Mouse (Mus musculus): ENCODE results near the gene Khdc1a.
"Not testable (repeated sequence)": the region's sequence is repeated elsewhere in the genome, so short reads cannot be mapped to it uniquely, and the experiment has no call there.

Khdc1a gene

DNA sequence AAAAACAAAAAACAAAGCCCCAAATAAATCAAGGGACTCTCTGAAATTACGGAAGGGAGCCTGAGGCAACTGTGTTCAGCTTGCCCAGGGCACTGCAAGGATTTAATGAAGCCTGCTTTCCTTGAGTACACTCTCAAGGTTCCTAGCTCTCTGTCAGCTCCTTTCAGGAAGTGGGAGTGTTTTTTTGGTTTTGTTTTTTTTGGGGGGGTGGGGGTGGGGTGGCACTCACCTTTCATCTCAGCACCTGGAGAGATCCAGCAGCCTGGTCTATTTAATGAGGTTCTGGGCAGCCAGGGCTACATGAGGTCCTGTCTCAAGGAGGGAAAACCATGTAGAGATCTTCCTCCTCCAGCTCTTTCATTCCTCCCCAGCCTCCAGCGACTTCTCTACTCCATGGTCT, at the start of gene Khdc1a:
TSS of gene Khdc1a (plus strand) at position 301 of the 400 bp plus-strand sequence.
- no peak for DNase-seq

DNA sequence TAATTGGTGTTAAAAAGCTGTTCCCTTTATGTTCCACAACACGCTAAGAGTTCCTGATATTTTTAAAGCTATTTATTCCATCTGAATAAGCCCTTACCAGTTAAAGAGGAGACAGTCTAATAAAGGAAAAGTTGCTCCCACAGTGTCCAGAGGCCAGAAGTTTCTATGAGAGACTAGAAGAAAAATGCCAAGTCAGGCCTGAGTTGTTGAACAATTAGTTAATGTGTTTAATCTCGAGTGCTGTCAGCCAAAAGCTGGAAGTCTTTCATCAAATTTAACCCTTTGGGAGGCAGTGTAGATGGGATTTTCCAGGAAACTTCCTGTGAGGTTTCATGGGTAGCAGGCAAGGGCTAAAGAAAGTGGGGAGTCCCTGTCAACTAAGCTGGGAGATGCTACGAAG, 49.6 kb upstream of the Khdc1a start:
- DNase-seq, result no peak

DNA sequence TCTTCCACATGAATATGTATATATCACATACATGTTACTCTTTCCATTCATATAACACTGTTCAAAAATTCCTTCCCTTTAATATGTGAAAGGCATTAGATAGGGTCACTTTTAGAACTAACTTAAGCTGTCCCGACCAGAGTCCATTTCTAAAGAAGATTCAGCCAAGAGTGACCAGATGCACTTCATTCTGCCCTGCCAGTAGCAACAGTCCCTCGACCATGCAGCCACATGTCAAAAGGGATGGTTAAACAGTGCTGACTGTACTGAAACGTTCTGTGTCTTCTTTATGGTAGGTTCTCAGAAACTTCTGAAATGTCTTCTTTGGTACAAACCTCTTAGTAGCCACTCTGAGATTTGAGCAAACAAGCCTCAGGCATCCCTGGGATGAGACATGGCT, 47.8 kb upstream of the Khdc1a start:
- no peak for DNase-seq

DNA sequence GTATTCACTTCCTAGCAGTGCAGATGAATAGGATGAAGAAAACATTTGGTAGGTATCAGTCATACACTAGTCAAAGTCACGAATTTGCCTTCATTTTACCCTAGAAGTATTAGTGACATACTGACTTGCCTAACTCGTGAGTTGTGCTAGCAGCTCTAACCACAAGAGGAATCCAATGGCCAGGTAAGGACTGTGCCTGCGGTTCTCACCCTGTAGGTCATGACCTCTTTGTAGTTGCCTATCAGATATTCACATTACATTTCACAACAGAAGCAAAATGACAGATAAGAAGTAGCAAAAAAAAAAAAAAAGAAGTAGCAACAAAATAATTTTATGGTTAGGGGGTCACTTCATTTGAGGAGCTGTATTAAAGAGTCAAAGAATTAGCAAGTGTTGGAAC, 45.3 kb upstream of the Khdc1a start:
- no peak for DNase-seq

DNA sequence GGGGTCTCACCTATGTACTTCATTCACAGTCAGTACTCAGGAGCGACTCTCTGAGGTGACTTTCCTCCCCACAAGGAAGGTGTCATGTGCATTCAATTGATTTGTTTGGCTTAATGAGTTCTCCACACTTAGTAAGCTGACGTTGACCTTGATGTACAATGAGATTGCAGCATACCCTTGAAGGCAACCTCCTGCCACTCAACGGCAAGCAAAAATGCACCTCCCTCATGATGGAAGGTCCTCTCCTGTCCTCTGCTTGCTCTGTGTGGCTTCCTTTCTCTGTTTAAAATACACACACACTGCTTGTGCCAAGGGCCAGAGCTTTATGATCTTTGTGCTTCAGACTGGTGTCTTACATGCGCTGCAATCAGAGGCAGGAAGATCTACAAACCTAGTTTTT, 44.8 kb upstream of the Khdc1a start:
- no peak for DNase-seq

DNA sequence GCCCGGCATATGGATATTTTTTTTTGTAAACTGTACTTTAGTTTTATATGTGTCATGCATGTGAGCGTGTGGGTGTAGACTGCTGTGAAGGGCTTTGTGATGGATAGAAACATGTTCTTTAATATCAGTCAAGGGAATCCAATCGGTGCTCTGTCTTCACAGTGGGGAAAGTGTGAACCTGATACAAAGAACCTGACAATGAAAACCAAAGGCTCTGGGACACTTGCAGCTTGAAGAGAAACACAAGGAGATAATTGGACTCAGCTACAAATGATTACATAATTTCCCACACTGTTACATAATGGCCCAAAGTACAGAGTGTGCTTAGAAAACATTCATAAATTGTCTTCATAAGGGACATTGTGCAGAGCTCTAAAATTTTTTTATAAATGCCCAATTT, 44.0 kb upstream of the Khdc1a start:
- DNase-seq, result no peak

DNA sequence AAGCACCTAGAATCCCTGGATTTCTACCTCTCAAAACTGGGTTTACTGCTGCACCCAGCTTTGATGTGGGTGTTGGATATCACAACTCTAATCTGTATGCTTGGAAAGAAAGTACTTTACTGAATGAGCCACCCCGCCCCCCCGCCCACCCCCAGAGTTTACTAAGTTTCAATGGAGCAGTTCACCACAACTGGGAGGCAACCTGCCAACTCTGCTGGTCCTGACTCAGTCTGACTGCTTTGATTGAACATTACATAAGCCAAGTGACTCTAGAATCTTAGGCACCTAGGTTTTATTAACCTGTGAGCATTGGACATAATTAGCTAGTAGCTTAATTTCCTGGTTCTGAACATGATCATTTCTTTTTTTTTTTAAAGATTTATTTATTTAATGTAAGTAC, 35.1 kb upstream of the Khdc1a start:
- DNase-seq, result no peak

DNA sequence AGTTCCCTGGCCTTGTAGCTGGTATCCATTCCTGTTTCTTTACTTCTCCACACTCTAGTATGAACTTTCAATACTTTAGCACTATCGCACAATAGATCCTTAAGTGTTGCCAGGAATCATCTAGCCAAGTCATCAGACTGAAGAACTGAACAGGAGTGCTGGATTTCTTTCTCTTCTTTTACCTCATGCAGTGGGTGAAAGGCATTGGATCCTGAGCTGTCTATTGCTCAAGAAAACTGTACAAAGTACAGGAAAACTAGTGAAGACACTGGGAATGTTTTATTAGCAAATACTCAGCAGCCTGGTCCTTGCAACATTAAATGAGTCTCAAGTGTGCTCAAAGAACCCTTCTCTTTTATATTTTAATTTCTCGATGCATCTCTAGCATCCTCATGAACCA, 33.7 kb upstream of the Khdc1a start:
- DNase-seq, result no peak

DNA sequence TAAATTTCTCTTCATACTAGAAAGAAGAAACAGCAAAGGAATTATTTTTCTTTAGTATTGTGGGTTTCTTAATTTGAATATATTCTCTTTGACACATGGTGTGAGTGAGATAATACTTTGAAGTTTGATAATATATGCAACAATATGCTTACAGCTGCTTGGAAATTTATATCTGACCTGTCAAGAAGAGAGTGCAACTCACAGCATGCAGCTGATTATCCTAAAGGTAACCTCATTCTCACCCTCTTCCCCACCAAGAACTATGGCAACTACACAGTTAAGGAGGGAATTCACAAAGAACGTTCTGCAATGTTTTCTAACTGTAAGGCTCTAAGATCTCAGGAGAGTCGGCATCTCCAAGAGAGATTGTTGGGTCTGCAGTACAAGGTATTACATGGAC, 33.1 kb upstream of the Khdc1a start:
- no peak for DNase-seq

DNA sequence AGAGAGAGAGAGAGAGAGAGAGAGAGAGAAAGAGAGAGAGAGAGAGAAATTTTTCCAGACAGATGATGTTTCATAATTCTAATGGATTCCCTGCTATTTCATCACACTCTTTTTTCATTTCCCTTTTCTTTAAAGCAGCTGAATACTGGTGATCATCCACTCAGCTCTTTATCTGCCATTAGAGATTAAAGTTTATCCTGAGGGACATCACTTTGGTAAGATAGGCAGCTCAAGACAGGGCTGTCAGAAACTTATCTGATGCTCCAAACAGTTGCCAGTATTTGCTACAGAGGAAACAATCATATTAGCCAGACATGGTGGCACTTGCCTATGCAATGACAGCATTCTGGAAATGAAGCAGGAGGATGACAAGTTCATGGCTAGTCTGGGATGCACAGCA, 31.2 kb upstream of the Khdc1a start:
- no peak for DNase-seq

DNA sequence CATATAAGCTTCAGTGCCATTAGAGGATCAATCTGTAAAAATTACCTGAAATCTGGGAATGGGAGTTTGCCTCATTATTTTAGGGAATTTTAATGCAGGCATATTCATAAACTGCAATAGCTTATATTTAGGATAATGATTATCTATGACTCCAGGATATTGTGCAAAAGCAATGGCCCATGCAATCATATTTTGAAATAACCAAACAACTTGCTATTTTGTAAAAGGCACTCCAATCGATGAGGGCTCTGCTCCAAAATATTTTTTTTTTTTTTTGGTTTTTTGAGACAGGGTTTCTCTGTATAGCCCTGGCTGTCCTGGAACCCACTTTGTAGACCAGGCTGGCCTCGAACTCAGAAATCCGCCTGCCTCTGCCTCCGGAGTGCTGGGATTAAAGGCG, 29.2 kb upstream of the Khdc1a start:
- DNase-seq, result not testable (repeated sequence)

DNA sequence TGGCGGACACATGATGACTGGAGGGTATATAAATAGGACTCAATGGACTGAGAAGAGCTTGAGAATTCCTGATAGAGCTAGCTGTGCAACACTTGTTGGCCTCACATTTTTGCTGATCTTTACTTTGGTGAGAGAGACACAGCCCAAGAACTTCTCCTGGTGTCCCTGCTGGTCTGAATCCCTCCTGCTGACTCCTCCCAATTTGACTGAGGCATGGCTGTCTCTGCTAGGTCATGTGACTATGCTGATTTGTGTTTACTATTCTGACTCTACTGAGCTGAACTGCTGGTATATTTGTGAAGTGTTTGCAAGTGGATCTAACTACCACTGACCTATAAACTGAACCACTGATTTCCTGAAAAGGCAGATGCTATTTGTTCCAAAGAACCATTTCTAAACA, 27.8 kb upstream of the Khdc1a start:
- no peak for DNase-seq

DNA sequence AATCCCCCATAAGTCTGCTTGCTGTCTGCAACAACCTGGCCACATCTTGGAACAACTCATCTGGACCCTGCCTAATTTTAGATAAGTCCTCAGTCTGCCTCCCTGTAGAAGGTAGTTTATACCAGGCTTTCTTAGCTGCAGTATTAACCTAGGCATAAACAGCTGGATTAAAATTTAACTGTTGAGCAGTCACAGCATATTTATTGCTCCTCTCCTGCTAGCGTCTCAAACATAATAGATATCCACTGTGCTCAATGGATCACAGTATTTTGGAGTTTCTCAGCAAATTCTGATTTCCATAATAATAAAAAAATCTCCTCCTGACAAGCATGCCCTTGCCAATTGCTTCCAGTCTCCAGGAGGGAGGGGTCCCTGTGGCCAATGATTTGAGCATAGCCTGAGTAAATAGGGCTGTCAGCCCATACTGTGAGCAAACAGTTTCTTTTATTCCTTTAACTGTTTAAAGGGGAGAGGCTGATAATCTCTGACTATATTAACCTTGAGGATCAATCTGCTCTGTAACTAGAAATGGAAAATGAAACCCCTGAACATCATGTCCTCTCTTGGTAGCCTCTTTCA, 25.4 kb upstream of the Khdc1a start:
- no peak for DNase-seq

DNA sequence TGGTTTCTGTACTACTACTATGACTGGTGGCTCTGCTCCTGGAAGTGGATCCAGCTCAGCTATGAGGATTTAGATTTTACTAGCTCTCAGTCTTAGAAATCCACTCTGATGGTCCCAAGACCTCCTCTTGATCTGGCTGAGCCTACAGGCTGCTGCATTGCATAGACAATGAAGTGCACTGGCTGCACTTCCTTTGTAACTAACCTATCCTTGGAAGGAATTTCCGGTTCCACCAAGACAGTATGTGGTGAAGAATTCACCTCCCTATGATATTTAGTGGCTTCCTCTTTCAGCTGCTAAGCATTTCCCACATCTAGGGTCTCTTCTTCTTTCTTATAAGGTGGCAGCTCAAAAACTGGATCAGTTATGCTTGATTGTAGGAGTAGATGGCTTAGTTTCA, 24.8 kb upstream of the Khdc1a start:
- no peak for DNase-seq

DNA sequence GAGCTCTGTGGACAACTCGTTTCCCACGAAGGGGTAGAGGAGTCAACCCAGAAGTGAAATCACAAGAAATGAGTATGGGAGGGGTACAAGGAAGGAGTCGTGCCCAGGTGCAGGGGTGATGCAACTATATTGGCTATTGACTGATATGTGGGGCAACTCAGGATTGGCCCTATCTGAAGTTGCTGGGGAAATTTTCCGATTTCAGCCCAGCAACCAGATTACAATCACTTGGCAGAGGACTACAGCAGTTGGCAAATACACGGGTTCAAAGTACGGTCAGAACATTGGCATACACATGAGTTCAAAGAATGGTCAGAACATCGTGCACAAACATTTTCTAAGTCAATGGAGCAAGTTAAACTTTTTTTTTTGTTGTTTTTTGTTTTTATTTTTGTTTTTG, 22.7 kb upstream of the Khdc1a start:
- DNase-seq, result no peak

DNA sequence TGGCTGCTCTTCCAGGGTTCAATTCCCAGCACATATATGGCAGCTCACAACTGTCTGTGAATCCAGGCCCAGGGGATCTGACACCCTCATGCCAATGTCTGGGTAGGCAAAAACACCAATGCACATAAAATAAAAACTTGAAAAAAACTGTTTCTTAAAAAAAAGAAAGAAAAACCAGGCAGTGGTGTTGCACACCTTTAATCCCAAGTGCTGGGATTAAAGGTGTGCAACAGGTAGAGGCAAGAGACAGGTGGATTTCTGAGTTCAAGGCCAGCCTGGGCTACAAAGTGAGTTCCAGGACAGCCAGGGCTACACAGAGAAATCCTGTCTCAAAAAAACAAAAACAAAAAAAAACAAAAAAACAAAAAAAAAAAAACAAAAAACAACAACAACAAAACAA, 18.3 kb upstream of the Khdc1a start:
- DNase-seq, result not testable (repeated sequence)

DNA sequence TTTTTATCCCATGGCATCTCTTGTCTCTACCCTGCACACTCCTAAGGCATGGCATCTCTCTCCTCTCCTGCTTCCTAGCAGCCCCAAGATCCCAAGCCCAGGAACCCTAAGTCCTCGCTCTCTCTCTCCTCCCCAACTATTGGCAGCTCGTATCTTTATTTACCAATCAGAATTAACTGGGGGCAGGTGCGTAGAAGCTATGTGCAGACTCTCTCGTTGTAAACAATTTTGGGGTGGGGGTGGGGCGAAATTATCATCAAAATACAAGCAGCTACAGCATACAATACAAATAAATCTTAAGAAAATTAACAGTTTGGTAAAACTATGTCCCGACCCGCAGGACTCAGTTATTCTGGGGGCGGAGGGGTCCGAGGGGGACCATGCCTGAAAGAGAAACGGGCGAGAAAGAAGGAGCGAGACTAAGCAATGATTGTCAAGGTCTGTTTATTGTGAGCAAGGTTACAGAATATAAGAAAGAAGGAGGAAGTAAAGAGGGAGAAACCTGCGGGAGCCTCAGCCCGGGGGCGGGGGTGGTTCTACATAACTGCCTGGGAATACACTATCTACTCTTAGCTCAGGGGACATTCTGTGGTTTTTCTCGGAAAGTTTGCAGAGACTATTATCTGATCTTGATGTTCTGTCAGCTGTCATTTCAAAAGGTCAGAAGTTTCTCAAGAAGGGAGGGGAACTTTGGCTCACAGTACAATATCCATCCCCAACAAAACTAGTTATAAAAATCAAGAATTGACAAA, 16.0 kb upstream of the Khdc1a start:
- peak; percentile 27 to 48 for DNase-seq

DNA sequence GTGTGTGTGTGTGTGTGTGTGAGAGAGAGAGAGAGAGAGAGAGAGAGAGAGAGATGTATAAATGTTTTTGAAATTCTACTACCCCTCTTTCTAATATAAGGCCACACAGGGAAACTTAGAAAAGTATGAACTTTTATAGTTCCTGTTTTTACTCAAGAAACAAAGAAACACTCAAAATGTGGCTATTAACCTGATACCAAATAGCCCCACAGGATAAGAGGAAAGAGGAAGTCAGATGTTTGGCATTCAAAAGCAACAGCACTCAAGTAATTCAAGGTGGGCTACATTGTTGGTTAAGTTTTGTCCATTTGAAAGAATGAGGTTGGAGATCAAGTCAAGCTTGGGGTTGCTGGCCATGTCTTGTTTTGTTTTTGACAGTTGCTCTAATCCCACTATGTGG, 13.6 kb upstream of the Khdc1a start:
- DNase-seq, result no peak

DNA sequence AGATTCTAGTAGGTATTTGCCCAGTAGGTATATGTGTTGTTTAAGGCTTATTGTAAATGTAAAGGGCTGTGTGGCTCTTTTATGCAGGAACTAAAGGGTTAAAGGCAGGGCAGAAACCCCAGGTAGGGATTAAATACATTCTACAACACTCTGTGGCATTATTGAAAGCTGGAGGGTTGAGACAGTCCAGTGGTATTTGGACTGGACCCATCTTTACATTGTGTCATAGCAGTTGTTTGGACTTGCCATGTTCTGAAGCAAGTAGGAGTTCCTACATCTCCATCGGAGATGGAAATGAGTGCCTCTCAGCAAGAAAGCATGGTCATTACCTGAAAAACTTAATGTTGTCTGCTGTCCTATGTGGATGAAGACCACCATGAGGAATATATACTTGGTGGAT, 8.7 kb upstream of the Khdc1a start:
- no peak for DNase-seq

DNA sequence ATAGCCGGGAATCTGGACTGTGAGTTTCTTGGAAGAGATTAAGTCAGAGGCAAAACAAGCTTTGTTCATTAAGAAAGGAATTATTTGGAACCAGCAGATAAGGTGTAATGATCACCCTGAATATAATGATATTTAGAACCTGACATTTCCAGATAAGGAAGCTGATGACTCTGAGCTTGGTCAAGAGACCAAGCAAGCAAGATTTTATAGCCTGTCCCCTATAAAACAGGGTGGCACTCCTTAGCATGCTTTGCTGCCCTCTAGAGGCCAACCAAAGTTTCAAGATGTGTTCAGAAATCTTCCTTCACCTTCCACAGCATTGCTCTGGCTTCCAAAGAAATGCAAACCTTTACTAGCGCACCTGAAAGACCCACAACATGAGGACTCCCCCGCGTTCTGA, 5.2 kb upstream of the Khdc1a start:
- DNase-seq, result peak; percentile 23 to 53

DNA sequence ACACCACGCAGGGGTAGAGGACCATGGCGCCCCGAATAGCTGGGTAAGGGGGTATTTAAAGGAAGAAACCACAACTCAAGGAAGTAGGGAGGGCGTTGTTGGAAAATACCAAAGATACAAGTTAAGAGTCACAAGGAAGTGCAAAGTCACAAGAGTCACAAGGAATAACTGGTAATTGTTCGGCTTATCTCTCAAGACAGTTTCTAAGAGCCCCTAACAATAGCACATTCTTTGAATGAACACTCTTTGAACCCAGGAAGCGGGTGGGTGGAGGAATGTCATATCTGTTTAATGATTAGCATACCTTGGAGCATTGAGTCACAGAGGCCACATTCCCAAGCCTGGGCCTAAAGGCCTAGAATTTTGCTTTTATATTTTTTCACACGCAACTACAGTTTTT, 4.7 kb upstream of the Khdc1a start:
- not testable (repeated sequence) for DNase-seq

DNA sequence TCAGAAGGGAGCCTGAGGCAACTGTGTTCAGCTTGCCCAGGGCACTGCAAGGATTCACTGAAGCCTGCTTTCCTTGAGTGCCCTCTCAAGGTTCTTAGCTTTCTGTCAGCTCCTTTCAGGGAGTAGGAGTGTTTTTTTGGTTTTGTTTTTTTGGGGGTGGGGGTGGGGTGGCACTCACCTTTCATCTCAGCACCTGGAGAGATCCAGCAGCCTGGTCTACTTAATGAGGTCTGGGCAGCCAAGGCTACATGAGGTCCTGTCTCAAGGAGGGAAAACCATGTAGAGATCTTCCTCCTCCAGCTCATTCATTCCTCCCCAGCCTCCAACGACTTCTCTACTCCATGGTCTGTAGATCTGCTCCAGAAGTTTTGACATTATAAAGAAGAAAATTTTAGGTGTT, 18.6 kb downstream of the Khdc1a start, which contains the start of gene Khdc1c:
TSS of gene Khdc1c (plus strand) at position 301 of the 400 bp plus-strand sequence.
- not testable (repeated sequence) for DNase-seq

DNA sequence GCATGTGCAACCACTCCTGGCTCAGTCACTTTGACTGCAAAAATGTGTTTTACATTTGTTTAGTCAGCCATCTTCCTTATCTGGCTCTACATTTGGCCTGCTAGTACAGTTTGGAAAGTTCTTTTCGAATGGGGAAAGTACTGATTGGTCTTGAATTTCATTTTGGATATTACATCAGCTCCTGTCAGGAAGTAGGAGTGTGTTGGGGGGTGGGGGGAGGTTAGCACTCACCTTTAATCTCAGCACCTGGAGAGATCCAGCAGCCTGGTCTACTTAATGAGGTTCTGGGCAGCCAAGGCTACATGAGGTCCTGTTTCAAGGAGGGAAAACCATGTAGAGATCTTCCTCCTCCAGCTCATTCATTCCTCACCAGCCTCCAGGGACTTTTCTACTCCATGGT, 33.8 kb downstream of the Khdc1a start, which contains the start of gene Khdc1b:
TSS of gene Khdc1b (plus strand) at position 301 of the 400 bp plus-strand sequence.
- no peak for DNase-seq

DNA sequence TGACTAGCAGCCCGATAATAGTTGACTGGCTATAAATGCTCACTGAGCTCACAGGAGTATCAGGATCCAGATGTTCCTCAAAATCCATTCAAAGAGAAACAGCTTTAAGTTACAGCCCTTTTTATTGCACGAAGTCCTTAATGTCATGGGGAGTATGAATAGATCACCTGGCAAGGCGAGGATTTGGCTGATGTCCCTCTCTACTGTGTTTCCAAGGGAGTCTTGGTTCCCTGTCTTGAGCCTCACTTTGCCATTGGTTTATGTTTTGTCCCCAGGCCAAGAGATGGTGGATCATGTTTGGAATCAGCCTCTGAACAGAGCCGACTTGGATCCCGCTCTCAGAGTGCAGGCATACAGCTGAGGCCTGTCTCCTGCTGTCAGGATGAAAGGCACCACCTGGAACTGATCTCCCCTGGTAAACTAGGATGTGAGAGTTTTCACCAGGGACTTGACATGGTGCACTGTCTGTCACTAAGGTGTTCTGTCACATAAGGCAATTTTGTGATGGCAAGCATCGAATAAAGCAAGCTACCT, 41.8 kb downstream of the Khdc1a start:
- DNase-seq, result no peak
